Mouse (Mus musculus) gastrocnemius, adult 18-20 months (tissue): ENCODE data around the gene Mlxipl. TPM values are rescaled to one million over a fixed set of nuclear protein-coding genes. Genes with fewer than 3 reads are reported as not detected.
"Not testable (repeated sequence)": the region's sequence is repeated elsewhere in the genome, so short reads cannot be mapped to it uniquely, and the experiment has no call there.

ENCODE experiments used
- DNase-seq: peaks from one replicate; pipeline ENCODE4 v3.0.0; 2021; ENCODE audit warnings: low spot score
- long read RNA-seq, 2 experiments: library from polyadenylated mRNA; stranded (forward); transcript quantifications; one replicate each; pipeline ENCODE4 v2.0.0; 2021
- total RNA-seq, 2 experiments: library from RNA; stranded (reverse); gene quantifications; 2 replicates each; pipeline ENCODE4 v1.2.3; 2021

Mlxipl gene
- total RNA-seq, result 10 to 100 TPM; 54.5 to 64.1 TPM
- long read RNA-seq, experiment 1, transcript Mlxipl-201 (17 exons, 3,622 nt), result major isoform, 10 of 54 reads
- long read RNA-seq, experiment 1, partial matches to known transcripts, result 13 of 54 reads
- long read RNA-seq, experiment 1, other reads (novel, unspliced or antisense), result 30 of 54 reads
- long read RNA-seq, experiment 2, transcript Mlxipl-201 (17 exons, 3,622 nt), result major isoform, 14 of 70 reads
- long read RNA-seq, experiment 2, partial matches to known transcripts, result 17 of 70 reads
- long read RNA-seq, experiment 2, other reads (novel, unspliced or antisense), result 37 of 70 reads

DNA sequence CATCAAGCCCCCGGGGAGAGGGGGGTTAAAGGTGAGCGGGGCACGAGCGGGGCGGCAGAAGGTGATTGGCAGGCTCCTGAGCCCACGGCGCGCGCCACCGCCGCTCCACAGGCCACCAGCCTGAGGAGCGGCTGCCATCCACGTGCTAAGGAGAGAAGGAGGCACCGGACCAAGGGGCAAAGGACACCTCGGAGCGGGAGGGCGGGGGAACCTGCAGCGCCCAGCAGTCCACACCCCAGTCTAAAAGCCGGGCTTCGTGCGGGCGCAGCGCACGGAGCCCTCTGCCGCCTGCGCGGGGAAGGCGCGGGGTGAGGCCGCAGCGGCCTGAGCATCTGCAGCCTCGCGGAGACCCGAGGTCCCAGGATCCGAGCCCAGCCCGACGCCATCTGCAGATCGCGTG lies at the start of gene Mlxipl:
Mlxipl (plus strand) TSS at position 238 of the 400 bp plus-strand sequence.
- no peak for DNase-seq

DNA sequence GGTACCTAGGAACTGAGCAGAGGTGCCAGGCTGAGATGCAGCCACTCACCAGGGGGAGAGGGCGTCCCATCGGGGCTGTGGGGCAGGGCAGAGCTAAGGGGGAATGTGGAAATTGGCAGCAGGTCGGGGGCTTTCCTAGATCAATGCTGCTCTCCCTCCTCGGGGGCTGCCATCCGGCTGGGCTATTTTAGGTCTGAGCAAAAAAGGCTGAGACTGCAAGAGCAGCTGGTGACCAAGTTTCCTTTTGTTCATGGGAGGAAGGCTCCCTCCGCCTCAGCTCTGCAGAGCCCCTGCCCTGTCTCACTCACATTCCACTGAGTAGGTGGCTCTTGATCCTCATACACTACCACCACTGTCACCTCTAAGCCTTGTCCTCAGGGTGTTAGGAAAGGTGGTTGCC lies 49.6 kb upstream of the Mlxipl start:
- DNase-seq, result no peak

GRCm38 (mm10) chr5:135040777-135041176 lies 48.9 kb upstream of the Mlxipl start:
- no peak for DNase-seq

DNA sequence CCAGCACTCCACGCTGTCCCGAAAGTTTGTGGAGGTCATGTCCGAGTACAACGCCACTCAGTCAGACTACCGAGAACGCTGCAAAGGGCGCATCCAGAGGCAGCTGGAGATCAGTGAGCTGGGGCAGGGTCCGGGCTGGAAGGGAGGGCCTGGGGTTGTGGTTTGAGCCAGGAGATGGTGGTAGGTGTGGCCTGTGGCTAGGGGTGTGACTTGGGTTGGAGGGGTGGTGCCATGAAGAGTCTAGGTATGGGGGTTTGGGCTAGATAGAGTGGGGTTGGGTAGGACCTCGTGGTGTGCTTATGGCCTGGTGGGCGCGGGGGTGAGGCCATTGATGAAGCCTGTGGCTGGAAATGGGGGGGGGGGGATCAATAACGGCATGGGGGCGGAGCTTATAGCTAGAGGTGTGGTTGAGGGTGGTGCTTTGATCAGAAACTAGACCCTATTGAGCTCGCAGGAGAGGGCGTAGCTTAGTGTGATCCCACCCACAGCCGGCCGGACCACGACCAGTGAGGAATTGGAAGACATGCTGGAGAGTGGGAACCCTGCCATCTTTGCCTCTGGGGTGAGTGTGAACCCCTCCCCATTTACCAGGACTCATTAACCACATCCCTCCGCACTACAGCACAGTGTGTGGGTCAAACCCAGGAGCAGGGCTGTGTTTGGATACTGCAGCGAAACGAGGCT lies 47.4 kb upstream of the Mlxipl start:
- no peak for DNase-seq

GRCm38 (mm10) chr5:135044575-135044974 lies 45.1 kb upstream of the Mlxipl start:
- DNase-seq, result no peak

DNA sequence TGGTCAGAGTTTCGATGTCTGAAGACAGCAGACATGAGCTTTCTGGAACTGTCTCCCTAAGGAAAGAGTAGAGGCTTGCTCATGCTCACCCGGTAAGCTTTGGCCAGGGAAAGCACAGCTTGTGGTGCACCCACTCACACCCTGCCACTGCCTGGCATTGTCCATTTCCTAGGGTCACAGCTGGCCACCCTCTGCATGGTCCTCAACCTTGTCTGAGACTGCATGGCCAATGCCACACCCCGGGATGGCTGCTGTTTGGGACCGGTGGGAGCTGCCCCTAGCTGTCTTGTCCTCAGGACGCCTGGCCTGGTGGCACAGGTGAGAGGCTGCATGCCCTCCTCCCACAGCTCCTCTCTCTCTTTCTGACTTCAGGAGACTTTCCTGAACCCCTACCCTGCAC lies 41.2 kb upstream of the Mlxipl start:
- no peak for DNase-seq

- not testable (repeated sequence) for DNase-seq
Observed at GRCm38 (mm10) chr5:135049268-135049667, 40.4 kb upstream of the Mlxipl start.

DNA sequence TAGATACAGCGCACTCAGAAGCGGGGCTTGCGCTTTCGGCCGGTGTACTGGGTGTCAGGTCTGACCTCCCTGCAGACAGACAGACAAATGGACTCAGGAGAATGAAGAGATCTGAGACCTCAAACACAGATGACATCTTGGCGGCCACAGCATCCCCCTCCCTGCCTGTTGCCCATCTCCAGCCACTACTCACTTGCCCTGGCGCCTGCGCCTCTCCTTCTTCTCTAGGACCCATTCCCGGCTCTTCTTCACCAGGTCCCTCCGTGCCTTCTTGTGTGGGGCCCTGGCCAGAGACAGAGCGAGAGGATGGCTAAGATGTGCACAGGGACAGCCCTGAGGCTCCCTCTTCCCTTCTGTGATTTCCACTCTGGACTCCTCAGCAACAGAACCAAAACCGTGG lies 36.3 kb upstream of the Mlxipl start:
- no peak for DNase-seq

- DNase-seq, result peak; percentile 96
Observed at GRCm38 (mm10) chr5:135063629-135064381, 25.9 kb upstream of the Mlxipl start, which contains the start of gene Dnajc30. Dnajc30 (plus strand) TSS chr5:135064202.

- DNase-seq, result no peak
Observed at GRCm38 (mm10) chr5:135064382-135064766, 25.3 kb upstream of the Mlxipl start.

DNA sequence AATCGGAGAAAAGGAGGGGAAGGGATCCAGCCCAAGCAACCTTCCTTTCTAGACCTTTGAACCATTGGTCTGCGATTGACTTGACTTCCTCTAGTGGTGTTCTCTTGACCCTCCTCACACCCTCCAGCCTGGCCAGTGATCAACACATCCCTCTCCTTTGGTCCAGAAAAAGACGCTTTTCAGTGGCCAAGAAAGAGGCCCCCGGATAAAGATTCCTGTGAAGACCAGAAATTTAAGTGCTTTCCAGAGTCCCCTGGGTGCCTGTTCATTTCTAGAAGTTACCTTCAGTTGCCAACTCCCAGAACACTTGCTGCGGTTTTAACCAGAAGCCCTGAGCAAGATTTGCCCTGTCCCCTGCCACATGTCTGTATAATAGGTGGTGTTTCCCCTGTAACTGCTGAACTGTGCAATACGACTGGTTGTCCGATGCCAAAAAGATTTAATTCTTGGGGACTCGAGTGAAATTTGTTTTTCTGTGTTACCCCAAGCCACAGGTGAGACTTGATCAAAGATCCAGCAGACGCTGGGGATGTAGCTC lies 24.7 kb upstream of the Mlxipl start, which contains the start of gene Bud23:
Bud23 (minus strand) TSS at position 51 of the 538 bp plus-strand sequence.
- not testable (repeated sequence) for DNase-seq

DNA sequence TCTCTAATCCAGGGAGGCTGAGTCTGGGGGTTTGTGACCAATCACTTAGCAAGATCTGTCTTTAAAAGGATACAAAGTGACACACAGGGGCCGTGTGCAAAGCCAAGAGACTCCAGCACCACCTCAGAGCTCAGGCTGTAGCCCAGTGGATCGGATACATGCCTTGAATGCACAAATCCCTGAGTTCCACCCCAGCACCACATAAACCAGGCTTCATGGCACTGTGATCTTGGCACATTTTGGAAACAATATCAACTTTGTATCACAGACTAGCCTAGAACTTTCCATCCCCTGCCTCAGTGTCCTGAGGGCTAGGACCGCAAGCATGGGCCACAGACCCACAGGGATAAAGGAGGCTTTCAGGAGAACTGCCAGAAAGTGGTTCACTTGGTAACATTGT lies 23.7 kb upstream of the Mlxipl start:
- no peak for DNase-seq

- no peak for DNase-seq
Observed at GRCm38 (mm10) chr5:135070448-135070847, 19.2 kb upstream of the Mlxipl start.

DNA sequence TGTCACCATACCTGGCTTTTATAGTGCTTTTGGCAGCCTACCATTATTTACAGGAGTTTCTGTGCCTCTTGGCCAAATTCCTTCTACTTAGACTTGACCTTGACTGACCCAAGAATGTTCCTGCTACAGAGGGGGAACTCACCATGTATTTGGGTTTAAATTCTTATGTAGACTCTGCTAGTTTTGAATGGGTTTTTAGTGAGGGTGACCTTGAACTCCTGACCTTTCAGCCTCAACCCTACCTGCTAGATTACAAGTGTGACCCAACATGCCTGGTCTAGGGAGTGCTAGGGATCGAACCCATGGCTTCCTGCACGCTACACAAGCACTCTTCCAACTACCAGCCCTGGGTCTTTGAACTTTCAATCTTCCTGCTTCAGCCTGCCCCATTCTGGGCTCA lies 17.6 kb upstream of the Mlxipl start:
- no peak for DNase-seq

DNA sequence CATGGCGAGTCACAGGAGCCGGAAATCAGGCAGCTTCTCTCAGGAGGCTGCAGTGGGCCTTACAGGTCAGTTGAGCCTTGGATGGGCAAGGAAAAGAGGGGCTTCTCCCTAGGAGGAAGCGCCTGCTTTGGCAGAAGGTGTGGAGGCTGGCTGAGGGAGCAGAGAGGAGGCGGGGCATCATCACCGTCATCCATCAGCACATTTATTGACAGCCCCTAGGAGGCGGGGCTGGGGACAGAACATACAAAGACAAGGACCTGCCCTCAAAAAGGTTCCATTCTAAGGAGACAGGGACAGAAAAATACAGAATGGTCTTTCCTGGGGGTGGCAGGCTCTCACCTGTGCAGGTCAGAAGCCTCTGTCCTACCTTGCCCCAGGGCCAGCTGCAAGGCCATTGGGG lies 17.0 kb upstream of the Mlxipl start:
- DNase-seq, result no peak

DNA sequence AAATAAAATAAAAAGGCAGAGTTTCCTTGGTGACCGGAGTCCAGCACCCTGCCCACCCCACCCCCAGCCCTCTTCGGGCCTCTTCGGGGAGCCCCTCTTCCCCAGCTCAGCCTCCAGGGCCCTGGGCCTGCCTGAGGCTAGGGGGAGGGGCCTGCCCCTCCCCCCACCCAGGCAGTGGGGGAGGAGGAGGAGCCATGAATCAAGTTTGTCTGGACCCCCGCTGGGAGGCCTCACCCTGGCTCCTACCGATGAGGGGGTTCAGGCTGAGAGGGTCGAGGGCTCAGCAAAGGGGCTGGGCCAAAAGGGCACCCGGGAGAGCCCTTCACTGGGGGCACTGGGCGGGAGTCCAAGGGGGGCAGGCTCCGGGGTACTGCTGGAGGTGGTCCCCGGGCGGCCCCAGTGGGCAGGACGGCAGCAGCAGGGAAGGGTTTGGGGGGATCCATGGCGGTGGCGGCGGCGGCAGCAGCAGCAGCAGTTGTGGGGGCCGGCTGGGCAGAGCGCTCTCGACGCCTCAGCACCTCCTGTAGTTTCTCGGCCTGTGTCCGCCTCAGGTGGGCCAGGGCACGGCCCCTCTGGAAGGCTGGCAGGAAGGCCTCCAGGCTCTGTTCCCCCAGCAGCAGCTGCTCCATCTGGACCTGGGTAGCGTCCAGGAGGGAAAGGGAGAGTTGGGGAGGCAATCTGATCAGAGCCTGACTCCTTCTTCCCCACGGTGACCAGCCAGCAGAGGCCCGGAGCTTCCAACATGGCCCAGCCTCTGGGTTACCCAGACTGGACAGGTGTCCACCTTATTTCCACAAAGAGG lies 16.1 kb upstream of the Mlxipl start:
- no peak for DNase-seq

GRCm38 (mm10) chr5:135075655-135076054 lies 14.0 kb upstream of the Mlxipl start:
- DNase-seq, result no peak

DNA sequence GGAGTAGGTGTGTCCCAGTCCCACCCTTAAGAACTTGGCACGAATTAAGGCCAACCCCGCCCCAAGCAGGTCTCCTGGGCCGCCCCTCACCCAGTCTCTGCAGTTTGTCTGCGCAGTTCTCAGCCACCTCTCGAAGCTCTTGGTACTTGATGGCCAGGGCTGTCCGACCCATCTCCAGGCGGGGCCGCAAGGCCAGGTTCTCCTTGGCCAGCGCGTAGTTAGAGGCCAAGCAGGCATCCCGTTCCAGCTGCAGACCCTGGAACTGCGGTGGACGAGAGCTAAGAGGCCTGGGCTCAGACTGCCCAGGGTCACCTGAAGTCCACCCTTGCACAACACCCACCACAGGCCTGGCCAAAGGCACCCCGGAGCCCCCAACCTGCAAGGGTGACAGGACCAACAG lies 13.3 kb upstream of the Mlxipl start:
- no peak for DNase-seq

DNA sequence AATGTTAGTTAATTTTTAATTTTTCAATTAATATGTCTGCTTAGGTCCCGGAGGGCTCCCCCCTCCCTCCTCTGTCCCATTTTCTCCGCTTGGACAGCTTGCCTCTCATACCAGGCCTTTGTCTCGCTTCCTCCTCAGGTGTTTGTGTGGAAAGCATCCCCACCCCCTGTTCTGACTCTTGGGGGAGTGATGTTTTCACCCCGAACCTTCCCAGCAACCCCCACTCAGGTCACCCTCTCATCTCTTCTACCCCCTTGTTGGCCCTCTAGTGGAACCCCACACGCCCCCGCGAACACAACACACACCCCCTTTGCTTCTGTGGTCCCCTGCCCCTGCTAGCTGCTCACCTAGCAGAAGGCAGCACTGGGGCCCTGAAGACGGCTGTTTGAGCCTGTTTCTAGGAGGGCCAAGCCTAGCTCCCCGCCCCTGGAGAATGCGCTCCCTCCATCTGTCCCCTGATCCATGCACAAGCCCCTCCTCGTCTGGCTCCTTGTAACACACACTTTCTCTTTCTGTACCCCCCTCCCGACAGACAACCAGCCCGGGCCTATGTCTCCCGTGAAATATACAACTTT lies 12.7 kb upstream of the Mlxipl start:
- DNase-seq, result peak; percentile 10

DNA sequence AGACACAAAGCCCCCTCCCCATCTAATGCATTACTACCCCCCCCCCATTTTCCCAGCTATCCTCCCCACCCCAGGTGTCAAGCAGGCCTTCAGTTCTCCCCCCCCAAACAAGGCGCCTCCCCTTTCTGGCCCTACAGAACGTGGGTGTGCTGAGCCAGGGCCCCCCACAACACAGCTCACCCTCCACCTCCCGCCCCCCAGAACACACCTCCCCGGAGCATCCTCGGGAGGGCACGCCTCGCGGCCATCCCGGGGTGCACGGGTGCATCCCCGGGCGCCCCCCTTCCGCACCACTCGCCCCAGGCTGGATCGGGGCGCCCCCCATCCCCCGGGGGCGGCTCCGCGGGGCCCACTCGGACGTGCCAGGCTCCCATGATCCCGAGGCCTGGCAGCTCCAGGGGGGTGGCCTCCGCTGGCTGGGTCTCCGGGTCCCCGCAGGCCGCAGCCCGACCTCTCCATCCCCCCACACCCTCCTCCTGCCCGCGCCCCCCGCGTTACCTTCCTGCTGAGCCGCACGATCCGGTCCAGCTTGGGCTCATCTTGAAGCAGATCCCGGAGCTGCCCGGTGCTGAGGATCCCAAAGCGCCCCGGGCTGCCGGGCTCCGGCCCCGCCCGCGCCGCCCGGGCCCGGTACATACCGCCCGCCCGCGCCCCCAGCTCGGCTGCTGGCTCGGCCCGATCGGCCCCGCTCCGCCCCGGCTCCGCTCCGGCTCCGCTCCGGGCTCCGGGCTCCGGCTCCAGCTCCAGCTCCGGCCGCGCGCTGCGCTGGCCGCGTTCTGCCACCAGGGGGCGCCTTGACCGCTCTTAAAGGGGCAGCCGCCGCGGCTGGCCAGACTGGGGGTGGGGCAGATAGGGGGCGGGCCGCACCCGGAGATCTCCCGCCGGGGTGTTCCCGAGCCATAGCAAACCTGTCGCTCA lies 11.9 kb upstream of the Mlxipl start, which contains the start of gene Vps37d:
Vps37d (minus strand) TSS at position 703 of the 918 bp plus-strand sequence.
- peak; percentile 93 for DNase-seq
